Mouse (Mus musculus) intestine, postnatal 0 days (tissue): Measurements from ENCODE around the gene Nr1i3. TPM values are rescaled to one million over a fixed set of nuclear protein-coding genes. Genes with fewer than 3 reads are reported as not detected.

Experiments used
- ATAC-seq: fragments of 200-750 bp; cut with Nextera tagmentation; 2 replicates; pipeline ENCODE4 v1.8.0; 2017; ENCODE audit warnings: mild to moderate bottlenecking, moderate TSS enrichment, moderate library complexity
- H3K27ac ChIP-seq: fragments of 300-500 bp; sonication (generic); 2 replicates; pipeline ENCODE4 v1.5.1; 2014; ENCODE audit warnings: mild to moderate bottlenecking, low read depth, low read length, moderate library complexity
- H3K27me3 ChIP-seq: fragments of 300-500 bp; sonication (generic); replicated peaks from 2 replicates; pipeline ENCODE4 v1.6.1; 2014; ENCODE audit warnings: low read length, mixed read lengths; ENCODE audit not compliant: control insufficient read depth, insufficient read depth
- H3K36me3 ChIP-seq: fragments of 300-500 bp; sonication (generic); 2 replicates; pipeline ENCODE4 v1.6.1; 2014; ENCODE audit warnings: mild to moderate bottlenecking, moderate library complexity; ENCODE audit not compliant: control insufficient read depth, insufficient read depth
- H3K4me1 ChIP-seq: fragments of 300-500 bp; sonication (generic); replicated peaks from 2 replicates; pipeline ENCODE4 v1.6.1; 2014; ENCODE audit warnings: antibody characterized with exemption, low read length, mixed read lengths; ENCODE audit not compliant: control insufficient read depth, insufficient read depth
- H3K4me2 ChIP-seq: fragments of 300-500 bp; sonication (generic); replicated peaks from 2 replicates; pipeline ENCODE4 v1.6.1; 2014; ENCODE audit warnings: low read depth, mild to moderate bottlenecking, moderate library complexity
- H3K4me3 ChIP-seq: fragments of 300-500 bp; sonication (generic); 2 replicates; pipeline ENCODE4 v1.5.1; 2014; ENCODE audit warnings: low read depth, low read length
- H3K9ac ChIP-seq: fragments of 300-500 bp; sonication (generic); 2 replicates; pipeline ENCODE4 v1.6.1; 2014; ENCODE audit warnings: mild to moderate bottlenecking, low read depth, low read length
- H3K9me3 ChIP-seq: fragments of 300-500 bp; sonication (generic); 2 replicates; pipeline ENCODE4 v1.6.1; 2016; ENCODE audit warnings: mixed run types; ENCODE audit not compliant: control insufficient read depth
- CTCF ChIP-seq: sonication (generic); IDR thresholded peaks from 2 replicates; pipeline ENCODE4 v1.5.1; 2016; ENCODE audit warnings: low read depth, mild to moderate bottlenecking, control low read depth, antibody characterized with exemption, moderate library complexity
- WGBS: fragments of 180-500 bp; shearing (Covaris S2); extraction: QIAGEN DNeasy Blood & Tissue Kit; methylation state at CpG from one replicate; pipeline ENCODE4 v1.1.7; 2014; 5-methylcytosine and 5-hydroxymethylcytosine counted together
- polyA plus RNA-seq: library from polyadenylated mRNA; unstranded; fragments of >200 nt; fragmentation: Nextera tagmentation; extraction: Ambion mirVana; gene quantifications from 2 replicates; pipeline ENCODE4 v1.2.1, GENCODE M21; 2015

The Nr1i3 gene
- polyA plus RNA-seq, 1 experiment from 2014 or later: 30.9 TPM

GRCm38 (mm10) chr1:171187851-171188700 is 25.7 kb upstream of the Nr1i3 start:
- WGBS: 78% methylated on average over 13 of the region's 13 CpGs
- Histone ChIP-seq H3K27me3 (no peaks in the 10 kb centered on the region; the same call in none of the 2 replicates), H3K9ac (no peak overlapping the region), H3K36me3 (no peaks in the 10 kb centered on the region), H3K9me3 (no peaks in the 10 kb centered on the region), H3K4me2 (no peak overlapping the region), H3K4me3 (no peak overlapping the region), H3K4me1 (peaks cover 5% of the 10 kb centered on the region; the same call in 1 of the 2 replicates), H3K27ac (no peak overlapping the region)
- TF ChIP-seq CTCF: no peak
- ATAC-seq: no peak

GRCm38 (mm10) chr1:171189046-171189445 is 24.7 kb upstream of the Nr1i3 start:
- no peak overlapping the region for H3K4me3 ChIP-seq

GRCm38 (mm10) chr1:171189476-171190114 is 24.2 kb upstream of the Nr1i3 start:
- Histone ChIP-seq H3K4me3 (no peak overlapping the region), H3K27me3 (peaks cover 6% of the 10 kb centered on the region), H3K4me1 (no peaks in the 10 kb centered on the region), H3K36me3 (no peaks in the 10 kb centered on the region), H3K4me2 (0 out of 2 replicates have a peak overlapping the region, but pooled peaks have one; percentile 6), H3K9ac (no peak overlapping the region), H3K27ac (no peak overlapping the region), H3K9me3 (no peaks in the 10 kb centered on the region)
- TF ChIP-seq CTCF: no peak
- ATAC-seq: no peak
- 61% methylated on average over 14 of the region's 14 CpGs for WGBS

More at GRCm38 (mm10) chr1:171189046-171189445, 24.7 kb upstream of the Nr1i3 start:
- whole genome bisulfite sequencing: 24% methylated on average over 8 of the region's 8 CpGs
- H3K27ac ChIP-seq: no peak overlapping the region
- H3K9ac ChIP-seq: no peak overlapping the region
- H3K4me2 ChIP-seq: 0 out of 2 replicates have a peak overlapping the region, but pooled peaks have one; percentile 6
- no peaks in the 10 kb centered on the region for H3K4me1 ChIP-seq
- no peak for ATAC-seq
- no peaks in the 10 kb centered on the region for H3K36me3 ChIP-seq
- no peak for TF ChIP-seq CTCF
- H3K9me3 ChIP-seq: no peaks in the 10 kb centered on the region
- peaks cover under 1% of the 10 kb centered on the region for H3K27me3 ChIP-seq

GRCm38 (mm10) chr1:171190832-171191231 is 22.9 kb upstream of the Nr1i3 start:
- no peak overlapping the region for H3K4me2 ChIP-seq
- peaks cover 18% of the 10 kb centered on the region for H3K27me3 ChIP-seq
- no peak overlapping the region for H3K27ac ChIP-seq
- H3K4me1 ChIP-seq: no peaks in the 10 kb centered on the region; the same call in 1 of the 2 replicates
- H3K9me3 ChIP-seq: no peaks in the 10 kb centered on the region
- 96% methylated on average over 9 of the region's 9 CpGs for WGBS
- ATAC-seq: no peak
- H3K9ac ChIP-seq: no peak overlapping the region
- TF ChIP-seq CTCF: no peak
- no peaks in the 10 kb centered on the region for H3K36me3 ChIP-seq
- H3K4me3 ChIP-seq: no peak overlapping the region

GRCm38 (mm10) chr1:171192283-171192682 is 21.5 kb upstream of the Nr1i3 start:
- H3K4me3 ChIP-seq: no peak overlapping the region
- H3K4me1 ChIP-seq: no peaks in the 10 kb centered on the region; the same call in 1 of the 2 replicates
- no peak for ATAC-seq
- no peaks in the 10 kb centered on the region for H3K9me3 ChIP-seq
- no peaks in the 10 kb centered on the region for H3K36me3 ChIP-seq
- H3K27ac ChIP-seq: no peak overlapping the region
- no peak overlapping the region for H3K4me2 ChIP-seq
- peaks cover 27% of the 10 kb centered on the region for H3K27me3 ChIP-seq
- H3K9ac ChIP-seq: no peak overlapping the region
- WGBS: 52% methylated on average over 10 of the region's 10 CpGs
- no peak for TF ChIP-seq CTCF

GRCm38 (mm10) chr1:171193093-171193840 is 20.5 kb upstream of the Nr1i3 start:
- no peak for ATAC-seq
- Histone ChIP-seq H3K9me3 (no peaks in the 10 kb centered on the region), H3K27me3 (peaks cover 27% of the 10 kb centered on the region), H3K27ac (no peak overlapping the region), H3K9ac (no peak overlapping the region), H3K4me3 (no peak overlapping the region), H3K36me3 (no peaks in the 10 kb centered on the region), H3K4me2 (peak overlapping the region; percentile 44), H3K4me1 (no peaks in the 10 kb centered on the region; the same call in 1 of the 2 replicates)
- TF ChIP-seq CTCF: no peak
- WGBS: 9% methylated on average over 18 of the region's 18 CpGs
